Mouse (Mus musculus) A20 (cell line): Measurements from ENCODE around the gene Kmt2d.
"Not testable (repeated sequence)": the region's sequence is repeated elsewhere in the genome, so short reads cannot be mapped to it uniquely, and the experiment has no call there.

ENCODE experiments used
- DNase-seq: peaks from one replicate; pipeline ENCODE4 v3.0.0-alpha.2; 2011; ENCODE audit warnings: low read depth, low spot score

Gene Kmt2d

GRCm38 (mm10) chr15:98832161-98833058, 38.6 kb downstream of the Kmt2d start:
- peak; percentile 83 for DNase-seq

GRCm38 (mm10) chr15:98831684-98832035, 39.3 kb downstream of the Kmt2d start:
- no peak for DNase-seq

GRCm38 (mm10) chr15:98830736-98831683, 40.0 kb downstream of the Kmt2d start, which contains the start of gene Prkag1:
Prkag1 (minus strand) TSS chr15:98831521.
- peak; percentile 98 for DNase-seq

GRCm38 (mm10) chr15:98827611-98828011, 43.4 kb downstream of the Kmt2d start:
- DNase-seq = no peak

- DNase-seq = peak; percentile 46
Measured at GRCm38 (mm10) chr15:98823434-98823833, 47.6 kb downstream of the Kmt2d start.

GRCm38 (mm10) chr15:98822147-98822546, 48.9 kb downstream of the Kmt2d start:
- no peak for DNase-seq

GRCm38 (mm10) chr15:98821403-98821802, 49.6 kb downstream of the Kmt2d start:
- DNase-seq = peak; percentile 41

GRCm38 (mm10) chr15:98820937-98821336, 50.1 kb downstream of the Kmt2d start:
- DNase-seq = no peak

GRCm38 (mm10) chr15:98818171-98818570, 52.8 kb downstream of the Kmt2d start:
- no peak for DNase-seq

- no peak for DNase-seq
Measured at GRCm38 (mm10) chr15:98812741-98813424, 58.1 kb downstream of the Kmt2d start.

- DNase-seq = not testable (repeated sequence)
Measured at GRCm38 (mm10) chr15:98810212-98810611, 60.8 kb downstream of the Kmt2d start.

GRCm38 (mm10) chr15:98809390-98809789, 61.6 kb downstream of the Kmt2d start, which contains the start of gene Ddn:
Ddn (minus strand) TSS chr15:98809490.
- DNase-seq = no peak

GRCm38 (mm10) chr15:98808651-98809134, 62.3 kb downstream of the Kmt2d start:
- no peak for DNase-seq

GRCm38 (mm10) chr15:98807895-98808650, 62.9 kb downstream of the Kmt2d start:
- DNase-seq = peak; percentile 61

GRCm38 (mm10) chr15:98806809-98807770, 63.9 kb downstream of the Kmt2d start:
- DNase-seq = peak; percentile 20

GRCm38 (mm10) chr15:98806071-98806808, 64.8 kb downstream of the Kmt2d start:
- no peak for DNase-seq

GRCm38 (mm10) chr15:98805324-98806040, 65.5 kb downstream of the Kmt2d start:
- DNase-seq = no peak

GRCm38 (mm10) chr15:98804054-98804453, 67.0 kb downstream of the Kmt2d start:
- peak; percentile 67 for DNase-seq
